Mouse (Mus musculus) kidney, adult 8-10 months (tissue): ENCODE results near the gene Fam222a.

Experiments
- DNase-seq, 2 experiments: peaks; one replicate each; pipeline ENCODE4 v3.0.0; 2022

Gene Fam222a

DNA sequence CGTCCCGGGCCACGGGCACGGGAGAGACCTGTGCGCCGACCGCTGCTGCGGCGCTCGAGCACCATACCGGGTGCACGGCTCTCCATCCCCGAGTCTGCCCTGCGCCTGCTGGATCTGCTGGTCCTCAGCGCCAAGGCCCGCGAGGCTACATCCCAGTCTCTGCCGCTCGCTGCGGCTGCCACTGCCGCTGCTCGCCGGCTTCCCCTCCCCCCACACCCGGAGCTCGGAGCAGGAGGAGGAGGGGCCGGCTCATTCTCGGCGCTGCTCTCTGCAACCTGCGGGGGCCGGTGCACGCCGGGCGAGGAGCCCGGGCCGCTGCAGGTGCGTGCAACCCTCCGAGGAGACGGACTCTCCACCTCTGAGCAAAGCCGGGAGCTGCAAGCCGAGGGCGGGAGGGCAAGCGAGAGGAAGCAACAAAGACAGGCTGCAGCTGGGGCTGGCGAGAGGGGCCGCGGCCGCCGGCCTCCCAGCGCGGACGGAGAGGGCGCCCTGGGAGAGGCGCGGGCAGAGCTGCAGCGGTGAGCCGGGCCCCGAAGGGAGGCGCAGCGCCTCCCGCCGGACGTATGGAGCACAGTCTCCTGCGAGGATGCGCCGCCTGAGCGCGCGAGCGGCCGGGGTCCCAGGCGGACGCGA is at the start of gene Fam222a:
TSS of gene Fam222a (plus strand) at position 452 of the 633 bp plus-strand sequence.
- DNase-seq, result peak; percentile 59 to 63

GRCm38 (mm10) chr5:114528355-114528754 is 39.5 kb upstream of the Fam222a start:
- peak; percentile 8 to 54 for DNase-seq

GRCm38 (mm10) chr5:114530337-114530736 is 37.5 kb upstream of the Fam222a start:
- DNase-seq, result no peak

- no peak for DNase-seq
Observed at GRCm38 (mm10) chr5:114532055-114532454, 35.8 kb upstream of the Fam222a start.

- no peak for DNase-seq
Observed at GRCm38 (mm10) chr5:114537308-114538020, 30.4 kb upstream of the Fam222a start.

GRCm38 (mm10) chr5:114538021-114538405 is 29.8 kb upstream of the Fam222a start:
- DNase-seq, result peak in 1 of 2 experiments; percentile 9

- no peak for DNase-seq
Observed at GRCm38 (mm10) chr5:114538752-114539151, 29.1 kb upstream of the Fam222a start.

- DNase-seq, result no peak
Observed at GRCm38 (mm10) chr5:114539766-114540165, 28.1 kb upstream of the Fam222a start.

GRCm38 (mm10) chr5:114541656-114542445 is 26.0 kb upstream of the Fam222a start:
- DNase-seq, result no peak

DNA sequence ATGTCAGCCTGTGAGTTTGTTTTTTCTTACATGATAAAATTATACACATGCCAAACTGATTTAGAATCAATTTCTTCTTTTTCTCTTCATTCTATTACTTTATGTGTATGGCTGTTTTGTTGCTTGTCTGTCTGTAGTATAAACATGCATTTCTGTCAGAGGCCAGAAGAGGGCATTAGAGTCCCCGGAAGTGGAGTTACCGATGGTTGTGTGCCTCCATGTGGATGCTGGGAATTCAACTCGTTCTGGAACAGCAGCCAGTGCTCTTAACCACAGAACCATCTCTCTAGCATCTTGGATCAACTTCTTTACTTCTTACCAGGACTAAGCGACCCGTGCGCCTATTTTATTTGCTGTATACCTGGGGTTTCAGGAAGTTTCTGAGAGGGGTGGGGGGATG is 24.2 kb upstream of the Fam222a start:
- DNase-seq, result no peak

DNA sequence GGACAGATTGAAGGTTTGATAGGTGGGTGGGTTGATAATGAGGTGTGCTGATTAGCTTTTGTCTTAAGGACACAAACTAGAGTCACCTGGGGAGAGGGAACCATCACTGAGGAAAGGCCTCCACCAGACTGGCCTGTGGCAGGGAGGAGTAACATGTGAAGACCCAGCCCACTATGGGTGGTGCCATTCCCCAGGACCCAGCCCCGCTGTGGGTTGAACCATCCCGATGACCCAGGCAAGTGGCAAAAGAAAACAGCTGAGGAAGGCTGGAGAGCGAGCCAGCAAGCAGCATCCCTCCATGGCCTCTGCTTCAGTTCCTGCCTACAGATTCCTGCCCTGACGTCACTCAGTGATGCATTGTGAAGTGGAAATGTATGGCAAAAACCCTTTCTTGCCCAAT is 23.6 kb upstream of the Fam222a start:
- DNase-seq, result no peak

DNA sequence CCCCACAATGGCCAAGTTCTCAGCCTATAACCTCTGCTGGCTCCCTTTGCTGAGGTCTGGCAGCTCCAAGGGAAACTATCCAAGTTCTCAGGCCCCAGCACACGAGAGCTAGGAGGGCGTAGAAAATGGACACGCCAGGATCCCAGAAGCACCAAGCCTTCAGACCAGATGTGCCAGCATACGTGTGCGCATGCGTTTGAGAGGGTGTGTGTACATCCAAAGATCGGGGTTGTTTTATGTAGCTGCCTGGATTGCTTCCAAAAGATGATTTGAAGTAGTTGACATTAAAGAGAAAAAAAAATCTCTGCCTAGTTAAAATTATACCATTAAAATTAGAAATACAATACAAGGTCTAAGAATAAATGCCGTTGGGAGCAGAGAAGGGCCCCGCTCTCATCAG is 22.7 kb upstream of the Fam222a start:
- DNase-seq, result no peak

GRCm38 (mm10) chr5:114548976-114549375 is 18.8 kb upstream of the Fam222a start:
- no peak for DNase-seq

GRCm38 (mm10) chr5:114549770-114550169 is 18.0 kb upstream of the Fam222a start:
- no peak for DNase-seq

DNA sequence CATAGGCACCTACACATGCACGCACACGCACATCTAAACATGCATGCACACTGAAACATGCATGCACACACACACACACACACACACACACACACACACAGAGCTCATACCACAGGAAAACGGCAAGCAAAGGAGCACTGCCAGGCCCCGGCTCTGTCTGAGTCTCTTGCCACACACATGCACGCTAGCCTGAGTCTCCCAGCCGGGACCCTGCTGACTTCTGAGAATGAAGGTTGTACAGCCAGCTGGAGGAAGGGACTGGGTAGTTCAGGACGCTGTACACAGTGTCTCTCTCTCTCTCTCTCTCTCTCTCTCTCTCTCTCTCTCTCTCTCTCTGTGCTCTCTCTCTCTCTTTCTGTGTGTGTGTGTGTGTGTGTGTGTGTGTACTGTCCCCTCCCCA is 17.4 kb upstream of the Fam222a start:
- no peak for DNase-seq

GRCm38 (mm10) chr5:114550886-114551492 is 16.8 kb upstream of the Fam222a start:
- DNase-seq, result no peak

DNA sequence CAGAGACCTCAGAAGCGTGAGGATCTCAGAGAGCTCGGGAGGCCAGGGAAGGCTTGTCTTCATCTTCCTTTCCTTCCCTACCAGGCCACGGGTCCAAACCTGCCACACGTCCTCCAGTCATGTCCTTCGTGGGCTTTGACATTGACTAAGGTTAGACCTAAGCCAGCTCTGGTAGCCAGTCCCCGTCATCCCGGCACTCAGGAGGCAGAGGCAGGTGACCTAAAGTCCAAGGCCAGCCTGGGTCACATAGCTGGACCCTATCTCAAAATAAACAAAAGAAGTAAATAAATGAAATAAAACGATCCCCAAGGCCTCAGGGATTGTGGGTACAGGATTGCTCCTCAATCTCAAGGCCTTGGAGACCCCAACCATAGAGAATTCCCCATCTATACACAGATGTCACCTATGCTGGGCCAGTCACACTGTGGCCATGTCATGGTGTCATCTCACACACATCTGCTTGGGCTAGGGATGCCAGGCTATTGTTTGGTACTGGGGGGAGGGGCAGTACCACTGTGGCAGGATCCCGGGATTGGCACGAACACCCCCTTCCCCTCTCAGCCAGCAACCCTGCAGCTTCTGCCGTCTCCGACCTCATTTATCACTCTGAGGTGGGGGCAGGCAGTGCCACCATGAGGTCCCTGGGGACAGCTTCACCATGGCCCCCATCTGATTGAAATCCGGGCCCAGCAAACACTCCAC is 15.2 kb upstream of the Fam222a start:
- no peak for DNase-seq

DNA sequence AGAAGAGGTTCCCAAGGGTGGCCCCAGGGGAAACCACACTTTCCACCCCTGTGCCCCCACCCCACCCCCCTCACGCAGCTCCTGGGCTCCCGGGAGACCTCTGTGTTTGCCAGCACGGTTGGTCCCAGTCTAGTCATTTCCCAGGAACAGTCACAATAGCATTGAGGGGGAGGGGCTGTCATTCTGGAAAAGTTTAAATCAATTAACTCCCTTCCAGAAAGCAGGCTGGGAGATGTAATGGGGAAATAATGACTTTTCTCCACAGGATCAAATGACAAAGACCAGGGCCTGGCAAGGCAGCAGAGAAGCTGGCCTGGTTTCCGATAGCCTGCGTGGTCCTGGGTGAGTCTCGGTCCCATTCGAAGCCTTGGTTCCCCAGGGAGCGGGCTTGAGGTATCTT is 14.1 kb upstream of the Fam222a start:
- no peak for DNase-seq

DNA sequence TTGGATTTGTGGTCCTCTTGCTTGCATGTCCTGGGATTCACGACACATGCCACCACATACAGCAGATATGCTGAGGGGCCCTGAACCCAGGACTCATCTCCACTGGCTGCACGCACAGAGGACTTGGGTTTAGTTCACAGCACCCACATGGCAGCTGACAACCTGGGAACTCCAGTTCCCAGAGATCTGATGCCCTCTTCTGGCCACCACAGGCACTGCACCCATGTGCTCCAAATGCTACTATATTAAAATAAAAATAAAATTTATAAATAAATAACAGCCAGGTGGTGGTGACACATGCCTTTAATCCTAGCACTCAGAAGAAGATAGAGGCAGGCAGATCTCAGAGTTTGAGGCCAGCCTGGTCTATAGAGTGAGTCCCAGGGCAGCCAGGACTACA is 12.4 kb upstream of the Fam222a start:
- no peak for DNase-seq

- DNase-seq, result no peak
Observed at GRCm38 (mm10) chr5:114556109-114556508, 11.7 kb upstream of the Fam222a start.

DNA sequence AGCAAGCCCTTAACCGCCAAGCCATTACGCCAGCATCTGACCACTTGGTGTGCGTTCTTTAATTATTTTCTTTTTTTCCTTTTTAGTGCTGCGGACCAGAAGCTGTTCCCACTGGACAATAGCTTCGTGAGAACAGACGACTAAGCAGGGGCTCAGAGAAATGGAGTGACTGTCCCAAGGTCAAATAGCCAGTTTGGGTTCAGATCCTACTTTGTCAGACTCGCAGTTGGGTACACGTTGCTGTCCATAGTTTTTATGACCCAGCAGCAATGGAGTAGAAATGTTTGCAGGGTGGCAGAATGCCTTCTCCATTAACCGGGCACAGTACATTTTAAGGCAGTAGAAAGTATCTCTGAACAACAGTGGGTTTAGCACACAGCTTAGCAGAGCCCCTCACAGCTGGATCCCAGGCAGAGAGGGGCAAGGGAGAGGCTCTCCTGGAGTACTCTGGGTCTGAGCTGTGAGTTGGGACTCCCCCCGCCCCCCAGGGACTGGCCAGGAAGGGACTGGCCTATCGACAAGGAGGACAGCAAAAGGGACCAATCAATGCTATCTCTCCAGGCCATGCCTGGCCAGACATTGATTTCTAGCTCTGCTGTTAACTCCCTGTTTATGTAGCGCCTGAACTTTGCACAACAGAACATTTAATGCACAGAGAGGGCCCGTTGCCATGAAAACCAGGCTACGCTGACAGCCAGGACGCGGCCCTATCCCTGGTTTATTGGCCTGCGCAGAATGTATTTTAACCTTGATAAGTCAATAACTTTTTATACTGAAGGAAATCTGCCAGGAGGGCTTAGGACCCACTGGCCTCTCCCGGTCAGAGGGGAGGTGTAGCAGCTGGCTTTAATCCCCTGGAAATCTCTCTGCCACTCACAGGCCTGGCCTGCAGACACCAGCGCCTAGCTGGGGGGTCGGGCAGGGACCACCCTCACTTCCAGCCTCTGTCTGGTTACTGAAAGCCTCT is 9.8 kb upstream of the Fam222a start:
- DNase-seq, result no peak

GRCm38 (mm10) chr5:114560533-114560936 is 7.3 kb upstream of the Fam222a start:
- no peak for DNase-seq
